Mouse (Mus musculus): ENCODE measurements around the gene Syt2. TPM values are rescaled to one million over a fixed set of nuclear protein-coding genes. Genes with fewer than 3 reads are reported as not detected.

Syt2 gene
- polyA plus RNA-seq, 1 experiment from 2014 or later, result 0.12 TPM

DNA sequence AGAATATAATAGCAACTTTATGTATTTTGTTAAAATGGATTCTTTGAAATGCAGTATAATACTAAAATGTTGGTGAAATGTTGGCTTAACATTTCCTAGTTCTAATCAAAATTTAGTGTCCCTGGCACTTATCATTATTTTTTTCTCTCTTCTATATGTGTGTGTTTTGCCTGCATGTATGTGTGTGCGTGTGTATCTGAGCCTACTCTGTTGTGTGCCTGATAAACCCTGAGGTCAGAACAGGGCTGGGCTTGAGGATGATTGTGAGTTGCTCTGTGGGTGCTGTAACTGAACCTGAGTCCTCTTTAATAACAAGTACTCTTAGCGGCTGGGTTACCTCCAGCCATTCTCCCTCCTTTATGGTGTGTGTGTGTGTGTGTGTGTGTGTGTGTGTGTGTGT is 31.5 kb upstream of the Syt2 start:
- 68% methylated on average over 2 of the region's 2 CpGs for WGBS
- no peak overlapping the region for H3K9ac ChIP-seq (ENCODE audit: low read depth, low read length)
- no peaks in the 10 kb centered on the region for H3K9me3 ChIP-seq (ENCODE audit: control insufficient read depth, low read length)
- H3K4me1 ChIP-seq (replicated peaks; ENCODE audit: control insufficient read depth, insufficient read depth, low read length), result peaks cover 3% of the 10 kb centered on the region; the same call in 1 of the 2 replicates
- no peaks in the 10 kb centered on the region for H3K27me3 ChIP-seq (replicated peaks; ENCODE audit: control insufficient read depth, insufficient read depth, low read length)
- DNase-seq (ENCODE audit: low spot score) (no peak), ATAC-seq (replicated peaks; ENCODE audit: low FRiP score) (peak; percentile 96)
- peaks cover 30% of the 10 kb centered on the region for H3K36me3 ChIP-seq (ENCODE audit: control insufficient read depth, insufficient read depth, low read length)
- no peak overlapping the region for H3K4me3 ChIP-seq (ENCODE audit: low read depth, low read length)
- H3K4me2 ChIP-seq, result no peak overlapping the region
- H3K27ac ChIP-seq (ENCODE audit: low read depth, low read length), result no peak overlapping the region

- no peak overlapping the region for H3K4me3 ChIP-seq (ENCODE audit: low read depth, low read length)
- ATAC-seq (replicated peaks; ENCODE audit: low FRiP score), result no peak
- no peak overlapping the region for H3K27ac ChIP-seq (ENCODE audit: low read depth, low read length)
- H3K36me3 ChIP-seq (ENCODE audit: control insufficient read depth, insufficient read depth, low read length), result peaks cover 33% of the 10 kb centered on the region
- H3K4me2 ChIP-seq, result no peak overlapping the region
- no peaks in the 10 kb centered on the region for H3K9me3 ChIP-seq (ENCODE audit: control insufficient read depth, low read length)
- H3K9ac ChIP-seq (ENCODE audit: low read depth, low read length), result no peak overlapping the region
- no peak for DNase-seq (ENCODE audit: low spot score)
- WGBS, result 84% methylated on average over 9 of the region's 9 CpGs
- H3K27me3 ChIP-seq (replicated peaks; ENCODE audit: control insufficient read depth, insufficient read depth, low read length), result no peaks in the 10 kb centered on the region
- H3K4me1 ChIP-seq (replicated peaks; ENCODE audit: control insufficient read depth, insufficient read depth, low read length), result peaks cover 3% of the 10 kb centered on the region; the same call in 1 of the 2 replicates
Measured at GRCm38 (mm10) chr1:134617656-134618055, 28.8 kb upstream of the Syt2 start.

DNA sequence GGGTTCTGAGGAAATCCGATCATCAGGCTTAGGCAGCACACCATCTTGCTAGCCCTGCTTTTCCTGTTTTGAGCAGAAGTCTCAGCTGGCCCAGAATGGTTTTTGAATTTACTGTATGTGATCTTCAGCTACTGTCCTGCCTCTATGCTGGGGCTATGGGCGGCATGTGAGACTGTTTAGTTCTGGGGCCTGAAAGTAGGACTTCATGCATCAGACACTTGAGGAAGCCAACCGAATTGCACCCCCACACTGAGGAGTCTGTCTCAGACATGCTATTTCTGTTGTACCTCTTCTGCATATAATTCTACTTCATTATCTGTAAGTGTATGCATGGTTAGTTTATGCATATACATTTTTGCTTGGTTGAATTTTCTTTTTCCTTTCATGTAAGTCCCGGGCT is 21.2 kb upstream of the Syt2 start:
- H3K36me3 ChIP-seq (ENCODE audit: control insufficient read depth, insufficient read depth, low read length), result peaks cover 26% of the 10 kb centered on the region
- H3K4me3 ChIP-seq (ENCODE audit: low read depth, low read length), result no peak overlapping the region
- no peak overlapping the region for H3K9ac ChIP-seq (ENCODE audit: low read depth, low read length)
- DNase-seq (ENCODE audit: low spot score), result no peak
- no peak overlapping the region for H3K27ac ChIP-seq (ENCODE audit: low read depth, low read length)
- 0 out of 2 replicates have a peak, but pooled peaks cover 3% of the 10 kb centered on the region for H3K4me1 ChIP-seq (replicated peaks; ENCODE audit: control insufficient read depth, insufficient read depth, low read length)
- H3K27me3 ChIP-seq (replicated peaks; ENCODE audit: control insufficient read depth, insufficient read depth, low read length), result no peaks in the 10 kb centered on the region
- 93% methylated on average over 4 of the region's 4 CpGs for WGBS
- no peak for ATAC-seq (replicated peaks; ENCODE audit: low FRiP score)
- no peak overlapping the region for H3K4me2 ChIP-seq
- no peaks in the 10 kb centered on the region for H3K9me3 ChIP-seq (ENCODE audit: control insufficient read depth, low read length)

DNA sequence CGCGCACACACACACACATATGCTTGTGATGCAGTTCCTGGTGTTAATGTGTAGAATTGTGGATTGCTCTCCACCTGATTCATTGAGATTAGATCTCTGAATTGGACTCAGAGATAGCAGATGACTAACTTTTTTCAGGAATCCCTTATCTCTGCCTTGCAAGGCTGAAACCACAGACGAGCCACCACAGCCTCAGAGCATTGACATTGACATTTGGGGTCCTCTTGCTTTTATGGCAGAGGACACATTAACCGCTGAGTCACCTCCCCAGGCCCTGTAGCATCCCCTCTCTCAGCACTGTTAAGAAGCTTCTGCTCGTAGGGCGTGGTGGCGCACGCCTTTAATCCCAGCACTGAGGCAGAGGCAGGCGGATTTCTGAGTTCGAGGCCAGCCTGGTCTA is 17.0 kb upstream of the Syt2 start:
- no peak overlapping the region for H3K4me2 ChIP-seq
- 0 out of 2 replicates have a peak overlapping the region, but pooled peaks have one; percentile 26 for H3K27ac ChIP-seq (ENCODE audit: low read depth, low read length)
- WGBS, result 75% methylated on average over 10 of the region's 10 CpGs
- H3K9me3 ChIP-seq (ENCODE audit: control insufficient read depth, low read length), result no peaks in the 10 kb centered on the region
- H3K4me1 ChIP-seq (replicated peaks; ENCODE audit: control insufficient read depth, insufficient read depth, low read length), result 0 out of 2 replicates have a peak, but pooled peaks cover 3% of the 10 kb centered on the region
- ATAC-seq (replicated peaks; ENCODE audit: low FRiP score) (peak; percentile 62; the same call in 1 of the 2 replicates), DNase-seq (ENCODE audit: low spot score) (no peak)
- H3K36me3 ChIP-seq (ENCODE audit: control insufficient read depth, insufficient read depth, low read length), result peaks cover 24% of the 10 kb centered on the region
- H3K27me3 ChIP-seq (replicated peaks; ENCODE audit: control insufficient read depth, insufficient read depth, low read length), result no peaks in the 10 kb centered on the region
- no peak overlapping the region for H3K4me3 ChIP-seq (ENCODE audit: low read depth, low read length)
- H3K9ac ChIP-seq (ENCODE audit: low read depth, low read length), result no peak overlapping the region

GRCm38 (mm10) chr1:134634296-134634695 is 12.2 kb upstream of the Syt2 start:
- WGBS, result 77% methylated on average over 7 of the region's 7 CpGs
- DNase-seq (ENCODE audit: low spot score), result no peak
- H3K36me3 ChIP-seq (ENCODE audit: control insufficient read depth, insufficient read depth, low read length), result peaks cover 9% of the 10 kb centered on the region; the same call in 1 of the 2 replicates

DNA sequence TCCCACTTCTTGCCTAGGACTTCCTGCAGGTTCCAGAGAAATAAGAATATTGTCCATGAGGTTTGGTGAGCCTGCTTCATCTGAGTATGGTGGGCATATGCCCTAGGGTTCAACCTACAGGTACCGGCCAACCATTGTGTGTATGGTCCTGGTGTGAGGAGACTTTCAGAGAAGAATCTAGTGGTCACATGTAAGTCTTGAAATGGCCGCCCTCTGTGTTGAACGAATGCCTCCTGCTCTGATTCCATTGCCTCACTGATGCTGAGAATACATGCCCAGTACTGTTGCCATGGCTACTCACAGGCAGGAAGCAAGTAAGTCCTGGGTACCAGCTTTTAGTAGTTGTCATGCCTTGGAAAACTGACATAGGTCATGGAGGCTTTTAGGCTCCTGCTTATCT is 10.2 kb upstream of the Syt2 start:
- H3K4me3 ChIP-seq (ENCODE audit: low read depth, low read length), result no peak overlapping the region
- no peak overlapping the region for H3K27ac ChIP-seq (ENCODE audit: low read depth, low read length)
- no peak overlapping the region for H3K4me2 ChIP-seq
- ATAC-seq (replicated peaks; ENCODE audit: low FRiP score) (peak; percentile 39; the same call in 1 of the 2 replicates), DNase-seq (ENCODE audit: low spot score) (no peak)
- H3K9ac ChIP-seq (ENCODE audit: low read depth, low read length), result no peak overlapping the region
- peaks cover 3% of the 10 kb centered on the region; the same call in 1 of the 2 replicates for H3K27me3 ChIP-seq (replicated peaks; ENCODE audit: control insufficient read depth, insufficient read depth, low read length)
- no peaks in the 10 kb centered on the region; the same call in 1 of the 2 replicates for H3K4me1 ChIP-seq (replicated peaks; ENCODE audit: control insufficient read depth, insufficient read depth, low read length)
- 80% methylated on average over 3 of the region's 3 CpGs for WGBS
- H3K36me3 ChIP-seq (ENCODE audit: control insufficient read depth, insufficient read depth, low read length), result peaks cover 3% of the 10 kb centered on the region; the same call in 1 of the 2 replicates
- no peaks in the 10 kb centered on the region for H3K9me3 ChIP-seq (ENCODE audit: control insufficient read depth, low read length)

More at GRCm38 (mm10) chr1:134634296-134634695, 12.2 kb upstream of the Syt2 start:
- peaks cover 3% of the 10 kb centered on the region; the same call in 1 of the 2 replicates for H3K4me1 ChIP-seq (replicated peaks; ENCODE audit: control insufficient read depth, insufficient read depth, low read length)
- H3K27ac ChIP-seq (ENCODE audit: low read depth, low read length), result no peak overlapping the region
- no peaks in the 10 kb centered on the region for H3K27me3 ChIP-seq (replicated peaks; ENCODE audit: control insufficient read depth, insufficient read depth, low read length)
- no peaks in the 10 kb centered on the region for H3K9me3 ChIP-seq (ENCODE audit: control insufficient read depth, low read length)
- no peak overlapping the region for H3K4me2 ChIP-seq
- no peak for ATAC-seq (replicated peaks; ENCODE audit: low FRiP score)
- H3K9ac ChIP-seq (ENCODE audit: low read depth, low read length), result no peak overlapping the region
- H3K4me3 ChIP-seq (ENCODE audit: low read depth, low read length), result no peak overlapping the region

- Histone ChIP-seq H3K27ac (ENCODE audit: low read depth, low read length) (no peak overlapping the region), H3K9me3 (ENCODE audit: control insufficient read depth, low read length) (no peaks in the 10 kb centered on the region), H3K4me2 (no peak overlapping the region), H3K27me3 (replicated peaks; ENCODE audit: control insufficient read depth, insufficient read depth, low read length) (peaks cover 3% of the 10 kb centered on the region; the same call in 1 of the 2 replicates), H3K4me3 (ENCODE audit: low read depth, low read length) (no peak overlapping the region), H3K9ac (ENCODE audit: low read depth, low read length) (no peak overlapping the region), H3K36me3 (ENCODE audit: control insufficient read depth, insufficient read depth, low read length) (peaks cover 3% of the 10 kb centered on the region; the same call in 1 of the 2 replicates), H3K4me1 (replicated peaks; ENCODE audit: control insufficient read depth, insufficient read depth, low read length) (no peaks in the 10 kb centered on the region; the same call in 1 of the 2 replicates)
- ATAC-seq (replicated peaks; ENCODE audit: low FRiP score) (no peak), DNase-seq (ENCODE audit: low spot score) (no peak)
- WGBS, result 11% methylated on average over 3 of the region's 3 CpGs
Measured at GRCm38 (mm10) chr1:134636684-134637083, 9.8 kb upstream of the Syt2 start.

- Histone ChIP-seq H3K4me1 (replicated peaks; ENCODE audit: control insufficient read depth, insufficient read depth, low read length) (no peaks in the 10 kb centered on the region; the same call in 1 of the 2 replicates), H3K27me3 (replicated peaks; ENCODE audit: control insufficient read depth, insufficient read depth, low read length) (peaks cover 16% of the 10 kb centered on the region), H3K9me3 (ENCODE audit: control insufficient read depth, low read length) (no peaks in the 10 kb centered on the region), H3K36me3 (ENCODE audit: control insufficient read depth, insufficient read depth, low read length) (no peaks in the 10 kb centered on the region), H3K4me2 (no peak overlapping the region), H3K4me3 (ENCODE audit: low read depth, low read length) (no peak overlapping the region), H3K9ac (ENCODE audit: low read depth, low read length) (no peak overlapping the region), H3K27ac (ENCODE audit: low read depth, low read length) (no peak overlapping the region)
- 29% methylated on average over 3 of the region's 3 CpGs for WGBS
- no peak for DNase-seq (ENCODE audit: low spot score)
- no peak for ATAC-seq (replicated peaks; ENCODE audit: low FRiP score)
Measured at GRCm38 (mm10) chr1:134638041-134638440, 8.4 kb upstream of the Syt2 start.

GRCm38 (mm10) chr1:134638522-134638921 is 8.0 kb upstream of the Syt2 start:
- peaks cover 19% of the 10 kb centered on the region for H3K27me3 ChIP-seq (replicated peaks; ENCODE audit: control insufficient read depth, insufficient read depth, low read length)
- no peaks in the 10 kb centered on the region; the same call in 1 of the 2 replicates for H3K4me1 ChIP-seq (replicated peaks; ENCODE audit: control insufficient read depth, insufficient read depth, low read length)
- DNase-seq (ENCODE audit: low spot score) (no peak), ATAC-seq (replicated peaks; ENCODE audit: low FRiP score) (no peak)
- no peaks in the 10 kb centered on the region for H3K36me3 ChIP-seq (ENCODE audit: control insufficient read depth, insufficient read depth, low read length)
- H3K27ac ChIP-seq (ENCODE audit: low read depth, low read length), result no peak overlapping the region
- WGBS, result 36% methylated on average over 7 of the region's 7 CpGs
- H3K4me3 ChIP-seq (ENCODE audit: low read depth, low read length), result no peak overlapping the region
- no peak overlapping the region for H3K9ac ChIP-seq (ENCODE audit: low read depth, low read length)
- no peaks in the 10 kb centered on the region for H3K9me3 ChIP-seq (ENCODE audit: control insufficient read depth, low read length)
- H3K4me2 ChIP-seq, result no peak overlapping the region

Data from liver, embryonic 11.5 days (tissue).